Mouse (Mus musculus): ENCODE measurements at regions not wholly inside any gene's neighbourhood (a gene's known extent, or its start where the extent isn't known, plus 50 kb on each side); places are given as distances from the start of the nearest gene placed in this dataset.

- no peak for TF ChIP-seq CTCF (IDR thresholded peaks at IDR 0.05; ENCODE audit: borderline replicate concordance, insufficient read depth, low read length)
- TF ChIP-seq POLR2A (IDR thresholded peaks at IDR 0.05; ENCODE audit: low read depth, low read length), result no peak
Observed at GRCm38 (mm10) chr4:7256486-7256885, 982.4 kb downstream of the Car8 start.
